Mouse (Mus musculus): ENCODE measurements around the gene Brap.

Gene Brap

GRCm38 (mm10) chr5:121714928-121715327 is 54.6 kb downstream of the Brap start:
- no peak for DNase-seq (ENCODE audit: low spot score)

DNA sequence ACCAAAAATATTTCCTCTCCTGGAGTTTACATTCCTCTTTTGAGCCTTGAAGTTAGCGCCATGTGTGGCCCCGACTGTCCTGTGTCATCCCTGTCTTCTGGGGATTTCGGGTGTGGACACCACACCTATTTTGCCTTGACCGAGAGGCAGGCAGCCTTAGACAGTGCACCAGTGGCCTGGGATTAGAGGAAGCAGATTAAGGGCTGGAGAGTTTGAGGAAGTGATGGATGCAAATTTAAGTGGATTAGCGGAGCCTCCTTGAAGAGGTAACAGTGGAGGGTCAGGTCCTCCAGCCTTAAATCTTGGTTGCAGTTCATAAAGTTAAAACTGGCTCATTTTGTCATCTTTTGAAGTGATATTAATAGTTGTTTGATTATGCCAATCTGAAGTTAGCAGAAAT is 58.1 kb downstream of the Brap start:
- DNase-seq (ENCODE audit: low spot score): no peak

DNA sequence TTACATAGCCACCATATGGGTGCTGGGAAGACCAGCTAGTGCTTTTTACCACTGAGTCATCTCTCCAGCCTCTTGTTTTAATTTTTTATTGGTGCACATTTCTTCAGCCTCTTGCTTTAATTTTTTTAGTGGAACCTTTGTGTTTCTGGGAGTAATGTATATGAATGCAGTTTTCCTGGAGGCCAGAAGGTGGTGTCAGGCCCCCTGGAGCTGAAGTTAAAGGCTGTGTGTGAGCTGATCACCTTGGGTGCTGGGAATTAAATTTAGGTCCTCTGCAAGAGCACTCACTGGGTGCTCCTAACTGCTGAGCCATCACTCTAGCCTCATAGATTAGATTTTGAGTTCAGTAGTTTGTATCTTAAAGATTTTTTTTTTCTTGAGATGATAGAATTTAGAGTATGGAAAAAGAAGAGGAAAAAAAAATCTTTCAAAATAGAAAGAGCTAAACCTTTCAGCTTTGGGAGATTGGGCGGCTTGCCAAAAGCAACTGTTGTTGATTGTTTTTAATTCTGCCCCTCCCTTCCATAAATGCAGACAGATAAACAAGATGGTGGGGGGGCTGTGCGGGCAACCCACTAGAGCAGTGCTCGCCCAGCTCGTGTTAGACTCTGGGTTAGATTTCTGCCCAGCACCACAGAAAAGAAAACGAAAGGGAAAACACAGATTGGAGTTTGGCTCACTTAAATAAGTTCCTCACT is 60.7 kb downstream of the Brap start:
- no peak for DNase-seq (ENCODE audit: low spot score)

DNA sequence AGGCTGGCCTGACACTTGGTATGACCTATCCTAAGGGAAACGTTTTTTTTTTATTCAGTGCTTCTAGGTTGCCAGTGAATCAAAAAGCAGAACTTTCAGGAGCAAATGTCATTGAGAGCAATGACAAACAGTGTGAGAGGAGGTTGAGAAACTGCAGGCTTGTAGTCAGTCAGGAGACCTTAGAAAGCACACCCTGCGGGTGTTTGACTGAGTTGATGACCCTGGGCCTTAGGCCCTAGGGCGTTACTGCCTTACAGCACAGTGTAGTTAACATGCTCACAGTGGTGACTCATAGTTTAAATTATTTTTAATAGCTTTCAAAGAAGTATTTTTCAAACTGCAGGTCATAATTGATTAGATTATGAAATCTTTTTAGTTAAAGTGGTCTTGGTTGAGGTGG is 61.5 kb downstream of the Brap start:
- no peak for DNase-seq (ENCODE audit: low spot score)

GRCm38 (mm10) chr5:121724678-121725077 is 64.3 kb downstream of the Brap start:
- DNase-seq (ENCODE audit: low spot score): no peak

- no peak for DNase-seq (ENCODE audit: low spot score)
Measured at GRCm38 (mm10) chr5:121730057-121730456, 69.7 kb downstream of the Brap start.

DNA sequence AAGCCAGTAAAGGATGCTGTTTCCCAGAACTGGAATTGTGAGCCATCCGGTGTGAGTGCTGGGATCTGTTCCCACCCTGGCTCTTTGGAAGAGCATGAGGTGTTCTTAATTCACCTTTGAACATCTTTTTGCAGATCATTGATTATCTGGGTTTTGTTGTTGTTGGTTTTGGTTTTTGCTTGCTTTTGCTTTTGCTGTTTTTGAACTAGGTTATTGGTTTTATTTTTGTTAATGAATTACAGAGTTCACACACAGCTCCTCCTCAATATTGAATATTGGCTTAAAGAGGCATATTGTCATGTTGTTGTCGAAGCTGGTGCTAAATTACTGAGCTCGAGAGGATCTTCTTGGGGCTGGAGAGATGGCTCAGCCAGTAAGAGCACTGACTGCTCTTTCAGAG is 76.3 kb downstream of the Brap start:
- DNase-seq (ENCODE audit: low spot score): no peak

Data from embryo, embryonic 10 days (tissue).